Mouse (Mus musculus) bone marrow, adult 2 months (tissue): ENCODE results near the gene Grip1.

Experiments
- CTCF ChIP-seq: fragments of 200-500 bp; IDR thresholded peaks from 2 replicates; pipeline ENCODE4 v1.5.1; 2011; ENCODE audit warnings: low read length, control low read depth; ENCODE audit not compliant: control insufficient read depth, insufficient read depth
- POLR2A ChIP-seq: fragments of 200-500 bp; IDR thresholded peaks from 2 replicates; pipeline ENCODE4 v1.6.1; 2011; ENCODE audit warnings: low read depth, mild to moderate bottlenecking, control low read depth, low read length, borderline replicate concordance; ENCODE audit not compliant: control insufficient read depth

GRCm38 (mm10) chr10:119573134-119573533, 119.5 kb downstream of the Grip1 start:
- TF ChIP-seq CTCF (no peak), POLR2A (no peak)
